Mouse (Mus musculus) liver (tissue): ENCODE data around the gene Gys1.
"Not testable (repeated sequence)": the region's sequence is repeated elsewhere in the genome, so short reads cannot be mapped to it uniquely, and the experiment has no call there.

ENCODE experiments used
- DNase-seq: peaks from one replicate; pipeline ENCODE4 v3.0.0-alpha.2; 2020; ENCODE audit warnings: mixed read lengths

The Gys1 gene

GRCm38 (mm10) chr7:45434203-45435015 lies at the start of gene Gys1:
Gene Gys1, plus strand, starts transcription at chr7:45434844.
- peak; percentile 100 for DNase-seq

- DNase-seq = no peak
Observed at GRCm38 (mm10) chr7:45386077-45386476, 48.6 kb upstream of the Gys1 start.

GRCm38 (mm10) chr7:45395129-45395541 lies 39.5 kb upstream of the Gys1 start:
- DNase-seq = no peak

GRCm38 (mm10) chr7:45395578-45396336 lies 38.9 kb upstream of the Gys1 start, which contains the start of gene Snrnp70:
Gene Snrnp70, minus strand, starts transcription at chr7:45395742.
- peak; percentile 100 for DNase-seq

GRCm38 (mm10) chr7:45396337-45396775 lies 38.3 kb upstream of the Gys1 start:
- not testable (repeated sequence) for DNase-seq

GRCm38 (mm10) chr7:45396787-45397186 lies 37.9 kb upstream of the Gys1 start:
- no peak for DNase-seq

- no peak for DNase-seq
Observed at GRCm38 (mm10) chr7:45401521-45402085, 33.0 kb upstream of the Gys1 start.

GRCm38 (mm10) chr7:45403532-45404261 lies 30.9 kb upstream of the Gys1 start:
- DNase-seq = peak; percentile 77

GRCm38 (mm10) chr7:45405091-45406075 lies 29.3 kb upstream of the Gys1 start, which contains the start of gene Kcna7:
Gene Kcna7, plus strand, starts transcription at chr7:45405653.
- peak; percentile 63 for DNase-seq

- DNase-seq = no peak
Observed at GRCm38 (mm10) chr7:45406157-45407156, 28.2 kb upstream of the Gys1 start.

- no peak for DNase-seq
Observed at GRCm38 (mm10) chr7:45407836-45408235, 26.8 kb upstream of the Gys1 start.

GRCm38 (mm10) chr7:45408351-45408750 lies 26.3 kb upstream of the Gys1 start:
- no peak for DNase-seq

GRCm38 (mm10) chr7:45408949-45409348 lies 25.7 kb upstream of the Gys1 start:
- no peak for DNase-seq

GRCm38 (mm10) chr7:45409497-45410163 lies 25.0 kb upstream of the Gys1 start:
- DNase-seq = no peak

GRCm38 (mm10) chr7:45412421-45412820 lies 22.2 kb upstream of the Gys1 start:
- DNase-seq = no peak

- peak; percentile 44 for DNase-seq
Observed at GRCm38 (mm10) chr7:45413113-45413863, 21.4 kb upstream of the Gys1 start, which contains the start of gene Ntf5. Gene Ntf5, plus strand, starts transcription at chr7:45413695.

GRCm38 (mm10) chr7:45413864-45414739 lies 20.5 kb upstream of the Gys1 start:
- no peak for DNase-seq
